ENCODE assay signal across 12 mouse cellular contexts in the genomic region with DNA sequence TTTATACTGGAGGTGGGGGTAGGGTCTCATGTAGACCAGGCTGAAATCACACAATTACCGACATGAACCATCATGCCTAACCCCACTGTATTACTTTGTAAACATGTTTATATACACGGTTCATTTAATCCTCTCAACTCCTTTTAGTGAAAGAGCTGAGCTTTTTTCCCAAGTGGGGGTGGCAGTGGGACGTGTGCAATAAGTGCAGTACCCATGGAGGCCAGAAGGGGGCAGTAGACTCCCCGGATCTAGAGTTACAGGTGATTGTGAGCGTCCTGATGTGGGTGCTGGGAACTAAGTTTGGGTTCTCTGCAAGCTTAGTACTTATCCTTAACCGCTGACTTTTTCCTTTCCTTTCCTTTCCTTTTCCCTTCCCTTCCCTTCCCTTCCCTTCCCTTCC. TPM values are rescaled to one million over a fixed set of nuclear protein-coding genes. Genes with fewer than 3 reads are reported as not detected.
A peak's percentile ranks its signal among the peaks of the same experiment; 100 is the strongest.
DNase-seq lines count a peak whose midpoint lies in the region; ATAC-seq and TF ChIP-seq lines count a peak whose summit lies in the region.
"Had no signal": no experiment of that assay in that cellular context is flagged by ENCODE, and none has a peak within 500 bp of the region (broad histone marks: within the 10 kb centered on the region; RNA-seq: fewer than 3 reads in every experiment).

No protein-coding gene starts in this region.

- no peak overlapping the region for H3K27ac ChIP-seq in kidney, postnatal 0 days
- H3K27ac ChIP-seq: hindbrain, embryonic 10.5 days; stomach, embryonic 15.5 days had no signal

- H3K36me3 ChIP-seq in kidney, postnatal 0 days (ENCODE audit: insufficient read depth, low read length), result no peaks in the 10 kb centered on the region
- H3K36me3 ChIP-seq: hindbrain, embryonic 10.5 days; stomach, embryonic 15.5 days had no signal

- H3K9ac ChIP-seq in kidney, postnatal 0 days (ENCODE audit: low read depth, low read length), result no peak overlapping the region
- H3K9ac ChIP-seq: stomach, embryonic 15.5 days had no signal

- peak; percentile 51 for TF ChIP-seq CTCF in kidney, postnatal 0 days (IDR thresholded peaks at IDR 0.05; ENCODE audit: low read depth)

- H3K4me3 ChIP-seq in kidney, postnatal 0 days (replicated peaks; ENCODE audit: low read depth, low read length), result no peak overlapping the region
- H3K4me3 ChIP-seq: hindbrain, embryonic 10.5 days; stomach, embryonic 15.5 days had no signal

- ATAC-seq in kidney, postnatal 0 days (replicated peaks; ENCODE audit: low FRiP score, low read depth), result no peak

- no peaks in the 10 kb centered on the region for H3K4me1 ChIP-seq in kidney, postnatal 0 days (replicated peaks; ENCODE audit: insufficient read depth, low read length)

- H3K27me3 ChIP-seq in kidney, postnatal 0 days (ENCODE audit: insufficient read depth, low read length), result no peaks in the 10 kb centered on the region
- H3K27me3 ChIP-seq: stomach, embryonic 15.5 days had no signal

- WGBS in kidney, postnatal 0 days, result 60% methylated on average over 6 of the region's 6 CpGs

- no peaks in the 10 kb centered on the region for H3K9me3 ChIP-seq in kidney, postnatal 0 days (replicated peaks; ENCODE audit: low read length)
- H3K9me3 ChIP-seq: hindbrain, embryonic 10.5 days; stomach, embryonic 15.5 days had no signal

- DNase-seq in kidney, postnatal 0 days (ENCODE audit: low spot score), result no peak
- no peak for DNase-seq in kidney, postnatal 25 days
- DNase-seq in B cell, adult 2 months, result peak; percentile 53 to 60
- DNase-seq in R1 (ENCODE audit: low read depth, low spot score), result peak; percentile 78
- DNase-seq in naive thymus-derived CD4-positive, alpha-beta T cell, adult 2 months (ENCODE audit: low read depth), result peak; percentile 24
- DNase-seq in embryo, embryonic 10.5 days (ENCODE audit: low spot score), result no peak
- no peak for DNase-seq in kidney, adult 8-10 months
- no peak for DNase-seq in kidney, adult 18-20 months
- DNase-seq: cerebellum, adult 11 months had no signal

- no peak overlapping the region for H3K4me2 ChIP-seq in kidney, postnatal 0 days (ENCODE audit: low read length)
- H3K4me2 ChIP-seq: stomach, embryonic 15.5 days had no signal

RNA-seq across cellular contexts. Expression of a gene that starts 37.5 kb away (rescaled TPM):
- polyA plus RNA-seq in kidney, postnatal 0 days (2015; fragmentation: Nextera tagmentation; extraction: Ambion mirVana), result 0.05 and 0.08 TPM in 2 replicates
- polyA plus RNA-seq: liver, embryonic 16.5 days had no signal

RNA-seq across cellular contexts. Expression of a gene that starts 49.1 kb away (rescaled TPM):
- 1,281 and 1,429 TPM in 2 replicates for polyA plus RNA-seq in kidney, postnatal 0 days (2015; fragmentation: Nextera tagmentation; extraction: Ambion mirVana)

Comparison
In these comparisons a context has a peak if more than half of its experiments do, and no peak if none do; other contexts are left out.
1. DNase-seq: peak in B cell, adult 2 months (2 of 2), R1 (single experiment) and naive thymus-derived CD4-positive, alpha-beta T cell, adult 2 months (single experiment); none in kidney, postnatal 0 days (single experiment), kidney, postnatal 25 days (0 of 2), embryo, embryonic 10.5 days (single experiment), kidney, adult 8-10 months (0 of 2) and kidney, adult 18-20 months (single experiment).